Mouse (Mus musculus) embryonic facial prominence, embryonic 12.5 days (tissue): ENCODE measurements at regions not wholly inside any gene's neighbourhood (a gene's known extent, or its start where the extent isn't known, plus 50 kb on each side); places are given as distances from the start of the nearest gene placed in this dataset.

Source experiments
- ATAC-seq: fragments of 200-750 bp; cut with Nextera tagmentation; 2 replicates; pipeline ENCODE4 v1.8.0; 2017; ENCODE audit not compliant: insufficient number of reproducible peaks, insufficient read depth, low FRiP score, low TSS enrichment
- H3K27ac ChIP-seq: fragments of 300-500 bp; sonication (generic); 2 replicates; pipeline ENCODE4 v1.5.1; 2016; ENCODE audit warnings: mild to moderate bottlenecking
- H3K27me3 ChIP-seq: fragments of 300-500 bp; sonication (generic); 2 replicates; pipeline ENCODE4 v1.6.1; 2016; ENCODE audit warnings: mild to moderate bottlenecking, moderate library complexity
- H3K36me3 ChIP-seq: fragments of 300-500 bp; sonication (generic); 2 replicates; pipeline ENCODE4 v1.6.1; 2016; ENCODE audit warnings: mild to moderate bottlenecking
- H3K4me1 ChIP-seq: fragments of 300-500 bp; sonication (generic); 2 replicates; pipeline ENCODE4 v1.6.1; 2016
- H3K4me2 ChIP-seq: fragments of 300-500 bp; sonication (generic); replicated peaks from 2 replicates; pipeline ENCODE4 v1.6.1; 2016; ENCODE audit warnings: mild to moderate bottlenecking, moderate library complexity
- H3K4me3 ChIP-seq: fragments of 300-500 bp; sonication (generic); 2 replicates; pipeline ENCODE4 v1.5.1; 2016; ENCODE audit warnings: mild to moderate bottlenecking
- H3K9ac ChIP-seq: fragments of 300-500 bp; sonication (generic); 2 replicates; pipeline ENCODE4 v1.6.1; 2016; ENCODE audit warnings: mild to moderate bottlenecking, moderate library complexity
- H3K9me3 ChIP-seq: fragments of 300-500 bp; sonication (generic); 2 replicates; pipeline ENCODE4 v1.6.1; 2016; ENCODE audit warnings: mild to moderate bottlenecking, moderate library complexity
- whole genome bisulfite sequencing: fragments of 180-500 bp; shearing (Covaris S2); methylation state at CpG from one replicate; pipeline ENCODE4 v1.1.7; 2016; 5-methylcytosine and 5-hydroxymethylcytosine counted together

DNA sequence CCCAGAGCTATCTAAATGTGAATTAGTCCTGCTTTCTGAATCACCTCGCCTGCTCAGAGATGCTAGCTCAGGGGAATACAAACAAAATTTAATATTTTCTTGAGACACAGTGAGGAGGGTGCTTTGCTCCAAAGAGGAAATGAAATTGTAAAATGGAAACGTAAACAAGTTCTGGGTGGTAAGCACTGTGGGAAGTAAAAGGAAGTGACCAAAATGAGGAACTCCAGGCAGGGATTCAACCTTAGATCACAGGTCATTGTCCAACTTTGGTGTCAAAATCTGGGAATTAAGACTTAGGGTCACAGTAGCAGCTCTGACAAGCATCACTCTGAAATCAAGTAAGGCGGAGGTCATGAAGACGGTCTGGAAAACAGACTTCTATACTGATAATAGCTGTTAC is 90.2 kb upstream of the Tmtc1 start:
- no peaks in the 10 kb centered on the region for H3K27me3 ChIP-seq
- no peak overlapping the region for H3K4me2 ChIP-seq
- no peak for ATAC-seq
- H3K36me3 ChIP-seq, result no peaks in the 10 kb centered on the region
- no peaks in the 10 kb centered on the region for H3K9me3 ChIP-seq
- 0 out of 2 replicates have a peak, but pooled peaks cover 1% of the 10 kb centered on the region for H3K4me1 ChIP-seq
- no peak overlapping the region for H3K27ac ChIP-seq
- H3K9ac ChIP-seq, result no peak overlapping the region
- H3K4me3 ChIP-seq, result no peak overlapping the region
- WGBS, result 79% methylated on average over 4 of the region's 4 CpGs

DNA sequence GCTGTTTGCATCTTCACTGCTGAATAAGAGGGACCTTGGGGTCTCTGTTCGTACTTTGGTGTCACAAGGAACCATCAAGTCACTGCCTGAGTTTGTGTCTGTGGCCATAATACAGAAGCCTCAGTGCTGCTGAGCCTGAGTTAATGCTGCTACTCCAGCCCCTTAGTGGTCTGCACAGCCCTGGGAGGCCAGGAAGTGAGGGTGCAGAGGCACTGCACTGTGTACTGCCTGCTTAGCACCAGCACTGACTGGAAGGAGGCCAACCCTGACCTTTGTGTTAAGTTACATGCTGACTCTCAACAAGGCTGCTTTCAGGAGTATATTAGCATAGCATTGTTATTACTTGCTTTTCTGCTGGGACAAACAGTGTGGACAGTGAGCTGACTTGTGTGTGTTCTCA is 86.9 kb upstream of the Tmtc1 start:
- Histone ChIP-seq H3K9me3 (no peaks in the 10 kb centered on the region), H3K4me3 (no peak overlapping the region), H3K27me3 (no peaks in the 10 kb centered on the region), H3K4me2 (no peak overlapping the region), H3K9ac (no peak overlapping the region), H3K27ac (no peak overlapping the region), H3K4me1 (no peaks in the 10 kb centered on the region), H3K36me3 (no peaks in the 10 kb centered on the region)
- ATAC-seq, result no peak
- WGBS, result 79% methylated on average over 1 of the region's 1 CpGs

DNA sequence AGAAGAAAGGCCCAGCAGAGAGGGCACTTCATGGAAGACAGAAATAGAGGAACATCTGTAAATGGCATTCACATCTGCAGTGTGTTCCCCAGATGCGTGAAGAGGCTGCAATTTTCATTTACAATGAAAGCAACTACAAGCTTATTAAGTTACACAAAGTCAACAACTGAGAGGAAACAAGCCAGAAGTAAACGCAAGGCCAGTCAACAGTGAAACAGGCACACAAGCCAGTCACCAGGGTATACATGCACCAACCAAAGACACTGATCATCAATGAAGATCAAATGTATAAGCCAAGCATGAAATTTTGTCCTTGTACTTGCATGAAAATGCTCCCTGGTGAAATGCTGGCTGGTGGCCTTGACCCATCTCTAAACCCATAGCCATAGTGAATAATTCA is 84.4 kb upstream of the Tmtc1 start:
- Histone ChIP-seq H3K27me3 (no peaks in the 10 kb centered on the region), H3K4me3 (no peak overlapping the region), H3K4me1 (no peaks in the 10 kb centered on the region), H3K4me2 (no peak overlapping the region), H3K36me3 (no peaks in the 10 kb centered on the region), H3K27ac (no peak overlapping the region), H3K9ac (no peak overlapping the region), H3K9me3 (no peaks in the 10 kb centered on the region)
- 49% methylated on average over 2 of the region's 2 CpGs for WGBS
- ATAC-seq, result no peak

DNA sequence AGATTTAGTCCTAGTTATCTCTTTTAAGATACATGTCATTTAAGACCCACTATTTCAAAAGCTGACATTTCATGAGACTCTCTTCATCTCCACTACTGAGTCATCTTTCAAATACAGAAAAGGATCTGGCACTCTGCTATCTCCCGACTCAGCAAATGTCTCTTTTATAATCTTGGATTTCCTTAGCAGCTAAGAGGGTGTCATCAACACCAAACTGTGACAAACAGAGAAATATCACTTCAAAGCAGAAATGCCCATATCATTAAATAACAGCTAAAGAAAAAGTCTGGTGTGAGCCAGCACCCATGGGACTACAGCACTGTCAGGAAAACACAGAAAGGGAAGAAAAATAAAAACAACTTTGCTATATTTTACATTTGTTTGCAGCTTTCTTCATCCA is 78.7 kb upstream of the Tmtc1 start:
- H3K4me3 ChIP-seq, result no peak overlapping the region
- no peaks in the 10 kb centered on the region for H3K27me3 ChIP-seq
- H3K9ac ChIP-seq, result no peak overlapping the region
- no peaks in the 10 kb centered on the region for H3K4me1 ChIP-seq
- ATAC-seq, result no peak
- H3K9me3 ChIP-seq, result no peaks in the 10 kb centered on the region
- WGBS, result 81% methylated on average over 1 of the region's 1 CpGs
- H3K27ac ChIP-seq, result no peak overlapping the region
- no peak overlapping the region for H3K4me2 ChIP-seq
- no peaks in the 10 kb centered on the region for H3K36me3 ChIP-seq

DNA sequence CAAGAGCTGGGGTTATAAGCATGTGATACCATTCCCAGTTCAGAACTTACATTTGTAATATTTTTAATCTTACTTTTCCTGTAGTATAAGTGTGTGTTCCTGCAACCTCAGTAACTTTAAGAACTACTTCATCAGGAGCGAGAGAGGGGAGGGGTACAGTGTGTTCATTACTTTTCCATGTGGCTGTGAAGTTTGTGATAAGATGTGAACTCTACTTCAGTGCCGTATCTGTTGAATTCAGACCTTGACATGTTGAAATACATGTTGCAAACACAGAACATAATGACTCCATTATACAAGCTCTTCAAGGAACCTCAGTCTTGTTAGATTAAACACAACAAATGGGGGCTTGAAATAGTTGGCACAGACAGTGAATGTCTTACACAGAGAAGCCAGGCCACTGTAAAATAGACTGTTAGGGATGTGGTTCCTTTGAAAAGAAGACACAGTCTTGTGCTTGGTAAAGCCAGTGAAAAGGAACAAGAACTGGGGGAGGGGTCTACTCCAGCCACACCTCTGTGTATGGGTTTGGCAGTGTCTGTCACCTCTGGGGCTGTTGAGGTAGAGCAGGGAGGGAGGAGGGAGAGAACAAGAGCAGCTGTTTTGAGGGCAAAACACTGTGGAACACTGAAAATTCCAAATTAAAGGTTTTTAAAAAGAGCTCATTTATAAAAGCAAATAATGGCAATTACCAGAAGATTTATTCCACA is 73.5 kb upstream of the Tmtc1 start:
- H3K27me3 ChIP-seq, result no peaks in the 10 kb centered on the region
- H3K36me3 ChIP-seq, result no peaks in the 10 kb centered on the region
- H3K9me3 ChIP-seq, result no peaks in the 10 kb centered on the region
- WGBS, result 84% methylated on average over 2 of the region's 2 CpGs
- no peak overlapping the region for H3K4me3 ChIP-seq
- H3K4me1 ChIP-seq, result no peaks in the 10 kb centered on the region
- H3K4me2 ChIP-seq, result no peak overlapping the region
- no peak overlapping the region for H3K27ac ChIP-seq
- H3K9ac ChIP-seq, result no peak overlapping the region
- no peak for ATAC-seq

DNA sequence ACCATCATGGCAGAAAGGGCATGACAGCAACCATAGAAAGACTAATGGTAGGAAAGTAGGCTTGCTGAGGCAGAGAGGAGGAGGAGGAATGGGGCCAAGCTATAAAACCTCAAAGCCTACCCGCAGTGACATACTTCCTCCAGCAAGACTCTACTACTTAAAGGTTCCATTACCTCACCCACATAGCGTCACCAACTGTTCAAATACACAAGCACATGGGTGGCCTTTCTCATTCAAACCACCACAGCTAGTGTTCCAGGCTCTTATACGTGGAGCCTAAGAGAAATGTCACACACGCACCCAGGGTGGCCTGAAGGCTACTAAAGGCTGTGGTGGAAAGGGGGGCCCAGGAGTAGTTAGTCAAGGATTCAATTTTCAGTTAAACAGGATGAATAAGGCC is 72.5 kb upstream of the Tmtc1 start:
- ATAC-seq, result no peak
- H3K4me1 ChIP-seq, result no peaks in the 10 kb centered on the region
- 79% methylated on average over 4 of the region's 4 CpGs for WGBS

DNA sequence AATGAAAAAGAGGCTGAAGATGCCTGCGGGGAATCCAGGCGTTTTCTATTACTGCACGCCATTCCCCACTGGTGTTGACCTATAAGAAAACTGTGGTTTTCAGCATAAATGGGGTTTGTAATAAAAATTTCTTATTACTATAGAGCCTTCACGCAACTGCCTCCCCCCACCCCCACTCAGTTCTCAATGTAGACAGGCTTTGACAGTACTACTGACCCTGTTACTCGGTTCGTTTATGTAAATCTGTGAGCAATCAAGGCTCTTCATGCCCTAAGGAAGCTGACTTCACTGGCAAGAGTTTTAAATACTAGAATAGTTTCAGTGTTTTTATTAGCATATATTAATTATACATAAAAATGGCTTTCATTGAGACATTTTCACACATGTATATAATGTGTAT is 70.9 kb upstream of the Tmtc1 start:
- no peak overlapping the region for H3K27ac ChIP-seq
- no peak overlapping the region for H3K4me3 ChIP-seq
- 69% methylated on average over 6 of the region's 6 CpGs for WGBS
- H3K27me3 ChIP-seq, result no peaks in the 10 kb centered on the region
- ATAC-seq, result no peak
- H3K4me1 ChIP-seq, result no peaks in the 10 kb centered on the region
- no peak overlapping the region for H3K9ac ChIP-seq
- H3K36me3 ChIP-seq, result no peaks in the 10 kb centered on the region
- H3K9me3 ChIP-seq, result no peaks in the 10 kb centered on the region
- H3K4me2 ChIP-seq, result no peak overlapping the region

More for the DNA sequence above, 72.5 kb upstream of the Tmtc1 start:
- Histone ChIP-seq H3K27ac (no peak overlapping the region), H3K4me2 (no peak overlapping the region), H3K9me3 (no peaks in the 10 kb centered on the region), H3K27me3 (no peaks in the 10 kb centered on the region), H3K36me3 (no peaks in the 10 kb centered on the region), H3K4me3 (no peak overlapping the region), H3K9ac (no peak overlapping the region)

DNA sequence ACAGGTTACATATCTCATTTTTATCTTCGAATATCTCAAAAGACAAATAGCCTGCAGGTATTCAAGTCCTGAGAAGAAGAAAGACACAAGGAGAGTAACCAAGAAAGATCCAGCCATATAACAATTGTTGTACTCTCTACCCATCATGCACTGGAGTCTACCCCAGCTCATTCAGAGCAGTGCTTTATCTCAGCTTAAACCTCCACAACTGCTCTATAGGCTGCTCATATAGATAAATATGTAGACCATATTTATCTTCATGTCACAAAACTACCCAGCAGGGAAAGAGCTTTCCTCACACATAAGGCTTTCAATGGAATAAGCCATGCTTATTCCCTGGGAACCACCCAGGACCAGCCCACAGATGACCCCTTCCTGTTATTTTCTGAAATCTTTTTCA is 70.5 kb upstream of the Tmtc1 start:
- Histone ChIP-seq H3K4me2 (no peak overlapping the region), H3K9ac (no peak overlapping the region), H3K27ac (no peak overlapping the region), H3K9me3 (no peaks in the 10 kb centered on the region), H3K4me3 (no peak overlapping the region), H3K4me1 (no peaks in the 10 kb centered on the region), H3K36me3 (no peaks in the 10 kb centered on the region), H3K27me3 (no peaks in the 10 kb centered on the region)
- WGBS, result 72% methylated on average over 1 of the region's 1 CpGs
- ATAC-seq, result no peak

DNA sequence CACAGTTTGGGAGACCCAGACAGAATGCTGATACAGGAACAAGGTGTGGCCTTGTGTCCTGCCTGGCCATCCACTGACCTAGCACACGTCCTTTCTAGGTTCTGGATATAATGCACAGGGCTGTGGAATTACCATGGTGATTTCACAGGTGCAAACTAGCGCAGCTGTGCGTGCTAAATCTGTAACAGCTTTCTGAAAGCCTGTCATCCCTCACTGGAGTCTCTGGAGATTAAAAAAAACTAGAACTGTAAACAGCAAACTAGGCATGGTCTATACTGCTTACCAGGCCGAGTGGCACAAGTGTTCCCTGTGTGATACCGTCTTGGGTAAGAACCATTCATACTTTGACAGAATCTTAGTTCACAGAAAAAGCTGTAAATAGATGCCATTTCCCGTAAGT is 69.9 kb upstream of the Tmtc1 start:
- Histone ChIP-seq H3K27me3 (no peaks in the 10 kb centered on the region), H3K9ac (no peak overlapping the region), H3K36me3 (no peaks in the 10 kb centered on the region), H3K9me3 (no peaks in the 10 kb centered on the region), H3K4me1 (no peaks in the 10 kb centered on the region), H3K4me2 (no peak overlapping the region), H3K27ac (no peak overlapping the region), H3K4me3 (no peak overlapping the region)
- 72% methylated on average over 6 of the region's 6 CpGs for WGBS
- ATAC-seq, result no peak

DNA sequence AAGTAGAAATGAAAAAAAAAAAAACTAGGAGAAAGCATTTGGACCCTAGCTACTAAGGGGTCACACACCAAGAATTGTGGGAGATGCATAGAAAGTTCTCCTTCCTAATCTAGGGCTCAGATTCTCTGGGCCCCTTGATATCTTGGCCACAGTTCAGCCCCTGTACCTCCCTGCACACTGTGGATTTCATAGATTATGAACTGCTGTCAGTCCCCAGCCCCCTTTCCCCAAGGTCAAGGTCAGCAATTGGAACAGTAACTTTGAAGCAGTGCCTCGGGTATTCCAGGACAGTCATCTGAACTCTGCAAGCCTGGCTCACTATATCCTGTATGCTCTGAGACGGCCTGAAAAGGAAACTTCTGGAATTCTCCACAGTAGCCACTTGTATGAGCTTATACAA is 68.9 kb upstream of the Tmtc1 start:
- ATAC-seq, result no peak
- Histone ChIP-seq H3K9ac (no peak overlapping the region), H3K4me2 (no peak overlapping the region), H3K9me3 (no peaks in the 10 kb centered on the region), H3K4me1 (no peaks in the 10 kb centered on the region), H3K4me3 (no peak overlapping the region), H3K36me3 (no peaks in the 10 kb centered on the region), H3K27me3 (no peaks in the 10 kb centered on the region), H3K27ac (no peak overlapping the region)
- 40% methylated on average over 2 of the region's 2 CpGs for WGBS

DNA sequence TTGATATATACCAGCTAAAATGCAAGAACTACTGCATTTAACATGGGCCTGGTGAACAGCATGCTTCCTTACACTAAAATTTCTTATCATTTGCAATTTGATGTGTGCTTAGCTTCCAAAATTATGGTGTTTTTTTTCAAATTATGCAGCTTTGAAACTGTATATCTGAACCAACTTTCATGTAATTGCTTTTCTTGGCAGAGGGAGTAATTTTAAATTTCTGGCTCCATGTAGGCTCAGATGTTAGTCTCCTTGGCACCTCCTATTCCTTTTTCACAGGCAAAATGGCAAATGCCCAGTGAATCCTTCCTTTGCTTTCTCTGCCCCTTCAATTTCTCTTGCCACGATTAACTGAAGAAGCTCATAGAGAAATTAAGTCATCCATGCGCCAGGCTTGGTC is 61.1 kb upstream of the Tmtc1 start:
- WGBS, result 93% methylated on average over 2 of the region's 2 CpGs
- Histone ChIP-seq H3K9me3 (no peaks in the 10 kb centered on the region), H3K36me3 (no peaks in the 10 kb centered on the region), H3K4me1 (no peaks in the 10 kb centered on the region; the same call in 1 of the 2 replicates), H3K9ac (no peak overlapping the region), H3K4me2 (no peak overlapping the region), H3K27me3 (no peaks in the 10 kb centered on the region), H3K27ac (no peak overlapping the region), H3K4me3 (no peak overlapping the region)
- ATAC-seq, result no peak

DNA sequence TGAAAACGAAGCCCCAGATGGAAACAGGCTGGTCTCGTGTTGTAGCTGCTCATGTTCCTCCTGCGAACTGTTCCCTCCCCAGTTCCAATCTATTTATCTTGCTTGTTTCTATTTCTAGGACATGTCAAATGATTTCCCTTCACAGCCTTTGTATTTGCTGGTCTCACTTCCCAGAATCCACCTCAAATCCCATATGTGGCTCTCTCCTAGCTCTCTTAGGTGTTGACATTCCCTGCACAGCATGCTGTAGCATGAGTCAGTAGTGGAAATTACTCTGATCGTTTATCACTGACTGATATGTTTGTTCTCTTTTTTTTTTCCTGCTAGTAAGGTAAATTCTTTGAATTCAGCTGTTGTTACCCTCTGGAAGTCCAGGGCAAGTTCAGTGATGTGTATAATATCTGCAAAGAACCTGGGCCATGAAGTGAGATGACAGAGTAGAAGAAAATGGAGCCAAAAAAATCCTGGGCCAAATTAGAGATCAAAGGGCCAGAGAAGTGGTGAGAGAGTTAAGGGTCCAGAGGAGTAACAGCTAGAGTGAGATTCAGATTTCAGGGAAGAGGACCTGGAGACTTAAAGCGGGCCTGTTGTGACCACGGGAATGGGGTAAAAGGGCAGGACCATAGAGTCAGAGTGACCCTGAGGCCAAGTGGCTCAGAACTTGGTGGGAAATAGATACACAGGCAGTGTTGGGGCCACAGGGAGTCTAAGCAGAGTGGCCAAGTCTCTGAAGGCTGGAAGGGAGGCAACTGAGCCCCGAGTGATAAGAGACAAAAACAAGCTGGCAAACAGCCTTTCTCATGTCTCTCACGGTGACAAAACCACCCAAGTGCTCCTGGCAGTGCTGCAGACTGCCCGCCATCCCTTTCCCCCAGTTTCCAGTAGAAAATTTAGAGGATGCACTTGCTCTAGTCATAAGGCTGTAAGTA is 56.3 kb upstream of the Tmtc1 start:
- Histone ChIP-seq H3K27ac (no peak overlapping the region), H3K9me3 (no peaks in the 10 kb centered on the region), H3K4me1 (no peaks in the 10 kb centered on the region; the same call in 1 of the 2 replicates), H3K4me2 (no peak overlapping the region), H3K9ac (no peak overlapping the region), H3K27me3 (no peaks in the 10 kb centered on the region), H3K4me3 (no peak overlapping the region), H3K36me3 (no peaks in the 10 kb centered on the region)
- ATAC-seq, result no peak
- 59% methylated on average over 9 of the region's 9 CpGs for WGBS
